Mouse (Mus musculus): Measurements from ENCODE around the gene Pcdh7.

DNA sequence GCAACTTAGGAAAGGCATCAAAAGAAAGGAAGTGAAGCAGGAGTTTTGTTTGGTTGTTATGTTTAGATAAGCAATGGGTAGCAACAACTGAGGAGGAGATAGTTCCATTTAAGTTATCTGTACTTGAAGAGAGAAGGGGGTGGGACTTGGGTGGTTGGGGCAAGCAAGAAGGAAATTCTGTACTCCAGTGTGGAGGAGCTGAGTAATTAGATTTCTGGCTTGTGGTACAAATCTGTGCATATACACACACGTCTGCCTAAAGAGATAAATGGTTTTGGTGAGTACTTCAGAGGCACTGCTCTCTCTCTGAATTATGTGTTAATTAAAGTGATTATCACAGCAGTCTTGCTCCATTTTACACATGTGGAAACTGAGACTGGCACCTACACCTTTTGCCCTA, 241.6 kb downstream of the Pcdh7 start:
- TF ChIP-seq USF1 (IDR thresholded peaks at IDR 0.05; ENCODE audit: low read depth) = no peak
- no peak for TF ChIP-seq MAX (IDR thresholded peaks at IDR 0.05)
- no peak for TF ChIP-seq CTCF (IDR thresholded peaks at IDR 0.05; ENCODE audit: control insufficient read depth, insufficient read depth, insufficient read length)

All from C2C12 (cell line).